Mouse (Mus musculus) spleen, adult 18-20 months (tissue): ENCODE data around the gene Krtap5-5.
"Not testable (repeated sequence)": the region's sequence is repeated elsewhere in the genome, so short reads cannot be mapped to it uniquely, and the experiment has no call there.

Source experiments
- DNase-seq, 2 experiments: peaks; one replicate each; pipeline ENCODE4 v3.0.0; 2022; ENCODE audit warnings: mixed read lengths in 2 of 2

Gene Krtap5-5

GRCm38 (mm10) chr7:142229871-142230270 is at the start of gene Krtap5-5:
Gene Krtap5-5 (minus strand): TSS chr7:142229971.
- DNase-seq = not testable (repeated sequence)

GRCm38 (mm10) chr7:142279291-142279690 is 49.5 kb upstream of the Krtap5-5 start:
- not testable (repeated sequence) for DNase-seq

- DNase-seq = peak in 1 of 2 experiments; percentile 63
Observed at GRCm38 (mm10) chr7:142278183-142278582, 48.4 kb upstream of the Krtap5-5 start.

GRCm38 (mm10) chr7:142274263-142274662 is 44.5 kb upstream of the Krtap5-5 start, which contains the start of gene Gm4559:
Gene Gm4559 (minus strand): TSS chr7:142274363.
- not testable (repeated sequence) for DNase-seq

GRCm38 (mm10) chr7:142258254-142258653 is 28.5 kb upstream of the Krtap5-5 start, which contains the start of gene Gm2431:
Gene Gm2431 (minus strand): TSS chr7:142258354.
- not testable (repeated sequence) for DNase-seq

- DNase-seq = peak in 1 of 2 experiments; percentile 28
Observed at GRCm38 (mm10) chr7:142255517-142255916, 25.7 kb upstream of the Krtap5-5 start.

- DNase-seq = peak in 1 of 2 experiments; percentile 2
Observed at GRCm38 (mm10) chr7:142249824-142250223, 20.1 kb upstream of the Krtap5-5 start.

- no peak for DNase-seq
Observed at GRCm38 (mm10) chr7:142240978-142241377, 11.2 kb upstream of the Krtap5-5 start, which contains the start of gene Gm40460. Gene Gm40460 (minus strand): TSS chr7:142241078.

- no peak for DNase-seq
Observed at GRCm38 (mm10) chr7:142231540-142231939, 1.8 kb upstream of the Krtap5-5 start.

GRCm38 (mm10) chr7:142224518-142224917 is 5.3 kb downstream of the Krtap5-5 start:
- DNase-seq = no peak

- not testable (repeated sequence) for DNase-seq
Observed at GRCm38 (mm10) chr7:142212136-142212535, 17.6 kb downstream of the Krtap5-5 start.

- DNase-seq = no peak
Observed at GRCm38 (mm10) chr7:142211559-142211958, 18.2 kb downstream of the Krtap5-5 start, which contains the start of gene Gm7579. Gene Gm7579 (plus strand): TSS chr7:142211859.

GRCm38 (mm10) chr7:142206891-142207290 is 22.9 kb downstream of the Krtap5-5 start:
- DNase-seq = not testable (repeated sequence)

- no peak for DNase-seq
Observed at GRCm38 (mm10) chr7:142205488-142205887, 24.3 kb downstream of the Krtap5-5 start.

GRCm38 (mm10) chr7:142201064-142201463 is 28.7 kb downstream of the Krtap5-5 start, which contains the start of gene Krtap5-3:
Gene Krtap5-3 (plus strand): TSS chr7:142201364.
- no peak for DNase-seq

- DNase-seq = no peak
Observed at GRCm38 (mm10) chr7:142198748-142199147, 31.0 kb downstream of the Krtap5-5 start.

- no peak for DNase-seq
Observed at GRCm38 (mm10) chr7:142190289-142190688, 39.5 kb downstream of the Krtap5-5 start, which contains the start of gene Gm10153. Gene Gm10153 (minus strand): TSS chr7:142190389.

GRCm38 (mm10) chr7:142188156-142188555 is 41.6 kb downstream of the Krtap5-5 start:
- no peak for DNase-seq

- DNase-seq = no peak
Observed at GRCm38 (mm10) chr7:142181021-142181420, 48.8 kb downstream of the Krtap5-5 start.
